Mouse (Mus musculus) heart, embryonic 16.5 days (tissue): ENCODE data around the gene Krtap4-16. TPM values are rescaled to one million over a fixed set of nuclear protein-coding genes. Genes with fewer than 3 reads are reported as not detected.
"Not testable (repeated sequence)": the region's sequence is repeated elsewhere in the genome, so short reads cannot be mapped to it uniquely, and the experiment has no call there.

Source experiments
- ATAC-seq: fragments of 200-750 bp; cut with Nextera tagmentation; replicated peaks from 2 replicates; pipeline ENCODE4 v1.8.0; 2017; ENCODE audit warnings: moderate number of reproducible peaks; ENCODE audit not compliant: insufficient read depth, low FRiP score; ENCODE audit errors: extremely low read depth
- H3K27ac ChIP-seq: fragments of 300-500 bp; sonication (generic); 2 replicates; pipeline ENCODE4 v1.5.1; 2014; ENCODE audit warnings: mild to moderate bottlenecking, low read length, control low read depth, moderate library complexity
- H3K27me3 ChIP-seq: fragments of 300-500 bp; sonication (generic); 2 replicates; pipeline ENCODE4 v1.6.1; 2014; ENCODE audit warnings: low read length, mixed read lengths; ENCODE audit not compliant: control insufficient read depth, insufficient read depth
- H3K36me3 ChIP-seq: fragments of 300-500 bp; sonication (generic); 2 replicates; pipeline ENCODE4 v1.6.1; 2014; ENCODE audit not compliant: control insufficient read depth, insufficient read depth
- H3K4me1 ChIP-seq: fragments of 300-500 bp; sonication (generic); 2 replicates; pipeline ENCODE4 v1.6.1; 2014; ENCODE audit warnings: low read length, mixed read lengths; ENCODE audit not compliant: control insufficient read depth, insufficient read depth
- H3K4me2 ChIP-seq: fragments of 300-500 bp; sonication (generic); 2 replicates; pipeline ENCODE4 v1.6.1; 2014; ENCODE audit warnings: low read depth, mild to moderate bottlenecking, control low read depth, low read length
- H3K4me3 ChIP-seq: fragments of 300-500 bp; sonication (generic); 2 replicates; pipeline ENCODE4 v1.5.1; 2014; ENCODE audit warnings: mild to moderate bottlenecking, control low read depth, low read length
- H3K9ac ChIP-seq: fragments of 300-500 bp; sonication (generic); 2 replicates; pipeline ENCODE4 v1.6.1; 2014; ENCODE audit warnings: low read length, control low read depth
- H3K9me3 ChIP-seq: fragments of 300-500 bp; sonication (generic); replicated peaks from 2 replicates; pipeline ENCODE4 v1.6.1; 2016; ENCODE audit warnings: low read length; ENCODE audit not compliant: control insufficient read depth
- WGBS: fragments of 180-500 bp; shearing (Covaris S2); extraction: QIAGEN DNeasy Blood & Tissue Kit; methylation state at CpG from one replicate; pipeline ENCODE4 v1.1.7; 2014; 5-methylcytosine and 5-hydroxymethylcytosine counted together
- polyA plus RNA-seq: library from polyadenylated mRNA; unstranded; fragments of >200 nt; fragmentation: Nextera tagmentation; extraction: Ambion mirVana; gene quantifications from 2 replicates; pipeline ENCODE4 v1.2.1, GENCODE M21; 2015

The Krtap4-16 gene
- polyA plus RNA-seq, 1 experiment from 2014 or later = not detected

GRCm38 (mm10) chr11:99837966-99838365 is 13.4 kb downstream of the Krtap4-16 start, which contains the start of gene 2300003K06Rik:
Gene 2300003K06Rik, minus strand, starts transcription at chr11:99838066.
- Histone ChIP-seq H3K4me1 (no peaks in the 10 kb centered on the region), H3K4me2 (no peak within 1 kb of the TSS), H3K9ac (no peak within 1 kb of the TSS), H3K36me3 (no peaks in the 10 kb centered on the region), H3K27me3 (no peaks in the 10 kb centered on the region), H3K27ac (no peak within 1 kb of the TSS), H3K9me3 (no peaks in the 10 kb centered on the region), H3K4me3 (no peak within 1 kb of the TSS)
- no peak for ATAC-seq
- WGBS = 71% methylated on average over 1 of the region's 1 CpGs

- H3K4me3 ChIP-seq, H3K9me3 ChIP-seq, ATAC-seq, H3K4me2 ChIP-seq, H3K36me3 ChIP-seq, H3K27me3 ChIP-seq, H3K4me1 ChIP-seq, H3K9ac ChIP-seq, H3K27ac ChIP-seq: not testable (repeated sequence)
- 78% methylated on average over 2 of the region's 2 CpGs for WGBS
These were observed 35.8 kb downstream of the Krtap4-16 start, which contains the start of gene Gm11564 for GRCm38 (mm10) chr11:99815566-99815965. Gene Gm11564, minus strand, starts transcription at chr11:99815666.

GRCm38 (mm10) chr11:99809792-99810191 is 41.6 kb downstream of the Krtap4-16 start, which contains the start of gene Krtap4-13:
Gene Krtap4-13, minus strand, starts transcription at chr11:99809892.
- not testable (repeated sequence) for ATAC-seq, H3K4me3 ChIP-seq, H3K9ac ChIP-seq, H3K4me1 ChIP-seq, H3K27me3 ChIP-seq, H3K4me2 ChIP-seq, H3K9me3 ChIP-seq, H3K36me3 ChIP-seq, H3K27ac ChIP-seq

- ATAC-seq, H3K4me1 ChIP-seq, H3K4me3 ChIP-seq, H3K9ac ChIP-seq, H3K36me3 ChIP-seq, H3K27me3 ChIP-seq, H3K4me2 ChIP-seq, H3K9me3 ChIP-seq, H3K27ac ChIP-seq: not testable (repeated sequence)
- WGBS = no CpG with 5 or more reads among the region's 1 CpGs
These were observed 47.1 kb downstream of the Krtap4-16 start, which contains the start of gene Gm11554 for GRCm38 (mm10) chr11:99804346-99804745. Gene Gm11554, minus strand, starts transcription at chr11:99804446.

Other genes starting within 250 kb of the Krtap4-16 start
- not detected in 2 replicates for gene Gm11938, start 248.3 kb downstream of the Krtap4-16 start, polyA plus RNA-seq
- not detected in 2 replicates for gene Gm11937, start 241.4 kb downstream of the Krtap4-16 start, polyA plus RNA-seq
- gene Krtap2-4, start 236.8 kb downstream of the Krtap4-16 start, polyA plus RNA-seq = not detected in 2 replicates
- not detected in 2 replicates for gene Gm11562, start 231.2 kb downstream of the Krtap4-16 start, polyA plus RNA-seq
- gene Krtap4-1, start 223.4 kb downstream of the Krtap4-16 start, polyA plus RNA-seq = not detected in 2 replicates
- gene Krtap4-2, start 216.5 kb downstream of the Krtap4-16 start, polyA plus RNA-seq = not detected in 2 replicates
- not detected in 2 replicates for gene Krtap4-7, start 207.5 kb downstream of the Krtap4-16 start, polyA plus RNA-seq
- not detected in 2 replicates for gene Gm11555, start 201.4 kb downstream of the Krtap4-16 start, polyA plus RNA-seq
- gene Gm11563, start 192.6 kb downstream of the Krtap4-16 start, polyA plus RNA-seq = not detected in 2 replicates
- gene Krtap4-6, start 185.6 kb downstream of the Krtap4-16 start, polyA plus RNA-seq = not detected in 2 replicates
- not detected in 2 replicates for gene Gm14190, start 160.9 kb downstream of the Krtap4-16 start, polyA plus RNA-seq
- gene Gm14180, start 117.3 kb downstream of the Krtap4-16 start, polyA plus RNA-seq = not detected in 2 replicates
- gene Gm11595, start 78.7 kb downstream of the Krtap4-16 start, polyA plus RNA-seq = not detected in 2 replicates
- gene Krtap4-8, start 70.9 kb downstream of the Krtap4-16 start, polyA plus RNA-seq = not detected in 2 replicates
- gene Krtap4-9, start 66.4 kb downstream of the Krtap4-16 start, polyA plus RNA-seq = not detected in 2 replicates
- gene Gm11596, start 58.1 kb downstream of the Krtap4-16 start, polyA plus RNA-seq = not detected in 2 replicates
- not detected in 2 replicates for gene Gm11569, start 52.7 kb downstream of the Krtap4-16 start, polyA plus RNA-seq
- not detected in 2 replicates for gene Gm11554, start 47.2 kb downstream of the Krtap4-16 start, polyA plus RNA-seq
- not detected in 2 replicates for gene Krtap4-13, start 41.7 kb downstream of the Krtap4-16 start, polyA plus RNA-seq
- not detected in 2 replicates for gene Gm11564, start 35.9 kb downstream of the Krtap4-16 start, polyA plus RNA-seq
- not detected in 2 replicates for gene 2300003K06Rik, start 13.5 kb downstream of the Krtap4-16 start, polyA plus RNA-seq
- gene Gm11568, start 6.3 kb upstream of the Krtap4-16 start, polyA plus RNA-seq = not detected in 2 replicates
- gene Gm11559, start 12.9 kb upstream of the Krtap4-16 start, polyA plus RNA-seq = not detected in 2 replicates
- gene Krtap9-1, start 21.8 kb upstream of the Krtap4-16 start, polyA plus RNA-seq = not detected in 2 replicates
- gene Gm11567, start 27.6 kb upstream of the Krtap4-16 start, polyA plus RNA-seq = not detected in 2 replicates
- gene Krtap31-1, start 56.3 kb upstream of the Krtap4-16 start, polyA plus RNA-seq = not detected in 2 replicates
- gene Gm11565, start 63.1 kb upstream of the Krtap4-16 start, polyA plus RNA-seq = not detected in 2 replicates
- not detected in 2 replicates for gene Krtap31-2, start 84.7 kb upstream of the Krtap4-16 start, polyA plus RNA-seq
- gene Krtap9-5, start 96.9 kb upstream of the Krtap4-16 start, polyA plus RNA-seq = not detected in 2 replicates
- gene Krtap29-1, start 127.4 kb upstream of the Krtap4-16 start, polyA plus RNA-seq = not detected in 2 replicates
- not detected in 2 replicates for gene Krtap16-1, start 135.0 kb upstream of the Krtap4-16 start, polyA plus RNA-seq
- 0.27 TPM in 1 of 2 replicates, not detected in the other for gene Krtap17-1, start 142.4 kb upstream of the Krtap4-16 start, polyA plus RNA-seq
- gene Krt33a, start 164.6 kb upstream of the Krtap4-16 start, polyA plus RNA-seq = not detected in 2 replicates
- gene Krt33b, start 178.3 kb upstream of the Krtap4-16 start, polyA plus RNA-seq = not detected in 2 replicates
- not detected in 2 replicates for gene Krt34, start 189.9 kb upstream of the Krtap4-16 start, polyA plus RNA-seq
- 0.12 TPM in 1 of 2 replicates, not detected in the other for gene Krt31, start 198.9 kb upstream of the Krtap4-16 start, polyA plus RNA-seq
- gene Krt32, start 236.6 kb upstream of the Krtap4-16 start, polyA plus RNA-seq = not detected in 2 replicates
- not detected in 2 replicates for gene Krt35, start 244.6 kb upstream of the Krtap4-16 start, polyA plus RNA-seq